Mouse (Mus musculus) liver (tissue): ENCODE measurements at regions not wholly inside any gene's neighbourhood (a gene's known extent, or its start where the extent isn't known, plus 50 kb on each side); places are given as distances from the start of the nearest gene placed in this dataset.
"Not testable (repeated sequence)": the region's sequence is repeated elsewhere in the genome, so short reads cannot be mapped to it uniquely, and the experiment has no call there.

Experiments
- DNase-seq: peaks from one replicate; pipeline ENCODE4 v3.0.0-alpha.2; 2020; ENCODE audit warnings: mixed read lengths

- no peak for DNase-seq
Observed at GRCm38 (mm10) chr2:146724142-146724679, 131.5 kb upstream of the Kiz start.

GRCm38 (mm10) chr2:146724924-146725555, 130.6 kb upstream of the Kiz start:
- DNase-seq, result no peak

- DNase-seq, result no peak
Observed at GRCm38 (mm10) chr2:146728693-146729092, 127.0 kb upstream of the Kiz start.

- DNase-seq, result no peak
Observed at GRCm38 (mm10) chr2:146731081-146731480, 124.6 kb upstream of the Kiz start.

GRCm38 (mm10) chr2:146732891-146733290, 122.8 kb upstream of the Kiz start:
- DNase-seq, result not testable (repeated sequence)

GRCm38 (mm10) chr2:146744396-146744795, 111.3 kb upstream of the Kiz start:
- DNase-seq, result no peak

GRCm38 (mm10) chr2:146745012-146745682, 110.5 kb upstream of the Kiz start:
- DNase-seq, result no peak

- DNase-seq, result peak; percentile 3
Observed at GRCm38 (mm10) chr2:146745683-146746047, 110.0 kb upstream of the Kiz start.

GRCm38 (mm10) chr2:146753988-146754387, 101.7 kb upstream of the Kiz start:
- no peak for DNase-seq

GRCm38 (mm10) chr2:146763522-146764144, 92.0 kb upstream of the Kiz start:
- DNase-seq, result no peak

- DNase-seq, result no peak
Observed at GRCm38 (mm10) chr2:146764313-146765255, 91.1 kb upstream of the Kiz start.

GRCm38 (mm10) chr2:146774876-146775275, 80.8 kb upstream of the Kiz start:
- no peak for DNase-seq

- DNase-seq, result no peak
Observed at GRCm38 (mm10) chr2:146787132-146787810, 68.4 kb upstream of the Kiz start.

GRCm38 (mm10) chr2:146787811-146788455, 67.7 kb upstream of the Kiz start:
- DNase-seq, result no peak

GRCm38 (mm10) chr2:146792844-146793420, 62.7 kb upstream of the Kiz start:
- DNase-seq, result no peak

GRCm38 (mm10) chr2:146802973-146803372, 52.7 kb upstream of the Kiz start:
- no peak for DNase-seq
